Mouse (Mus musculus): ENCODE measurements around the gene Bcl11b.

DNA sequence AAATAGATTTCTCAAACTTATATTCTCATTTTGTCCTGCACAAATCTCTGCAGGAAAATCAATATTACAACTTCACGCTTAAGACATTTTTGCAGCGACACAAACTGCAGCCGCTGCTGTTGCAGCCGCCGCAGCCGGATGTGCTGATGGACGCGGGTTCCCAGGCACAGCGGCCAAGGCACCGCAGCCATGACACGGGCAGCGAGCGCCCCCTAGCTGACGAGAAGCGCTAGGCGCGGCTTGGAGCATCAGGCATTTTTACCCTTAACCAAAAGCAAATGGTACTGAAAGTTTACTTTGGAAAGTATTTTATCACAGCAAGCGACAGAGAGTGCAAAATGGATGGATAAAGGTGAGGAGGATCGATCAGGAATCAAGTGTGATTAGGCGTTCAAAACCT lies 4.7 kb downstream of the Bcl11b start:
- TF ChIP-seq CTCF (IDR thresholded peaks at IDR 0.05; ENCODE audit: control insufficient read depth, insufficient read depth, insufficient replicate concordance, low read depth, low read length) (peak; percentile 99), POLR2A (IDR thresholded peaks at IDR 0.05; ENCODE audit: control insufficient read depth, low read depth, low read length) (no peak)

Measured in testis, adult 2 months (tissue).